Mouse (Mus musculus) hindbrain, embryonic 13.5 days (tissue): ENCODE measurements around the gene Vav1. TPM values are rescaled to one million over a fixed set of nuclear protein-coding genes. Genes with fewer than 3 reads are reported as not detected.
"Not testable (repeated sequence)": the region's sequence is repeated elsewhere in the genome, so short reads cannot be mapped to it uniquely, and the experiment has no call there.

Experiments
- ATAC-seq: fragments of 200-750 bp; cut with Nextera tagmentation; 2 replicates; pipeline ENCODE4 v1.8.0; 2017; ENCODE audit warnings: moderate TSS enrichment; ENCODE audit not compliant: low FRiP score
- H3K27ac ChIP-seq: fragments of 300-500 bp; sonication (generic); 2 replicates; pipeline ENCODE4 v1.5.1; 2015; ENCODE audit warnings: inconsistent platforms, mild to moderate bottlenecking, moderate library complexity
- H3K27me3 ChIP-seq: fragments of 300-500 bp; sonication (generic); 2 replicates; pipeline ENCODE4 v1.6.1; 2015; ENCODE audit warnings: mild to moderate bottlenecking, inconsistent platforms
- H3K36me3 ChIP-seq: fragments of 300-500 bp; sonication (generic); 2 replicates; pipeline ENCODE4 v1.6.1; 2015; ENCODE audit warnings: mild to moderate bottlenecking, inconsistent platforms
- H3K4me1 ChIP-seq: fragments of 300-500 bp; sonication (generic); replicated peaks from 2 replicates; pipeline ENCODE4 v1.6.1; 2015; ENCODE audit warnings: inconsistent platforms
- H3K4me2 ChIP-seq: fragments of 300-500 bp; sonication (generic); 2 replicates; pipeline ENCODE4 v1.6.1; 2015; ENCODE audit warnings: inconsistent platforms, mild to moderate bottlenecking, moderate library complexity
- H3K4me3 ChIP-seq: fragments of 300-500 bp; sonication (generic); 2 replicates; pipeline ENCODE4 v1.5.1; 2015; ENCODE audit warnings: mild to moderate bottlenecking, inconsistent platforms
- H3K9ac ChIP-seq: fragments of 300-500 bp; sonication (generic); 2 replicates; pipeline ENCODE4 v1.6.1; 2015; ENCODE audit warnings: mild to moderate bottlenecking, inconsistent platforms
- H3K9me3 ChIP-seq: fragments of 300-500 bp; sonication (generic); 2 replicates; pipeline ENCODE4 v1.6.1; 2016; ENCODE audit warnings: inconsistent platforms
- WGBS: fragments of 180-500 bp; shearing (Covaris S2); methylation state at CpG from one replicate; pipeline ENCODE4 v1.1.7; 2015; 5-methylcytosine and 5-hydroxymethylcytosine counted together
- polyA plus RNA-seq: library from polyadenylated mRNA; unstranded; fragments of >200 nt; fragmentation: Nextera tagmentation; extraction: Ambion mirVana; gene quantifications from 2 replicates; pipeline ENCODE4 v1.2.1, GENCODE M21; 2015

The Vav1 gene
- polyA plus RNA-seq, 1 experiment from 2014 or later, result 2.2 TPM

- Histone ChIP-seq H3K9ac (no peak overlapping the region), H3K4me3 (no peak overlapping the region), H3K9me3 (no peaks in the 10 kb centered on the region), H3K27ac (no peak overlapping the region), H3K4me1 (no peaks in the 10 kb centered on the region), H3K4me2 (peak overlapping the region; percentile 13; the same call in 1 of the 2 replicates), H3K27me3 (no peaks in the 10 kb centered on the region), H3K36me3 (no peaks in the 10 kb centered on the region)
- peak; percentile 31; the same call in 1 of the 2 replicates for ATAC-seq
- WGBS, result 80% methylated on average over 9 of the region's 9 CpGs
Observed at GRCm38 (mm10) chr17:57334001-57334760, 55.3 kb downstream of the Vav1 start.

- 8% methylated on average over 16 of the region's 16 CpGs for WGBS
- peak; percentile 59 for ATAC-seq
- no peaks in the 10 kb centered on the region for H3K9me3 ChIP-seq
- H3K36me3 ChIP-seq, result no peaks in the 10 kb centered on the region
- H3K27me3 ChIP-seq, result no peaks in the 10 kb centered on the region
- no peaks in the 10 kb centered on the region for H3K4me1 ChIP-seq
- H3K4me2 ChIP-seq, result peak overlapping the region; percentile 13; the same call in 1 of the 2 replicates
- H3K4me3 ChIP-seq, result no peak overlapping the region
- no peak overlapping the region for H3K9ac ChIP-seq
- H3K27ac ChIP-seq, result no peak overlapping the region
Observed at GRCm38 (mm10) chr17:57334761-57335150, 55.9 kb downstream of the Vav1 start.

- 74% methylated on average over 9 of the region's 9 CpGs for WGBS
- not testable (repeated sequence) for H3K36me3 ChIP-seq, H3K9me3 ChIP-seq, H3K27ac ChIP-seq, H3K9ac ChIP-seq, H3K4me2 ChIP-seq, H3K4me3 ChIP-seq, ATAC-seq, H3K4me1 ChIP-seq, H3K27me3 ChIP-seq
Observed at GRCm38 (mm10) chr17:57335194-57335593, 56.3 kb downstream of the Vav1 start.

- peak overlapping the region; percentile 46; the same call in 1 of the 2 replicates for H3K9ac ChIP-seq
- H3K27me3 ChIP-seq, result no peaks in the 10 kb centered on the region
- no peaks in the 10 kb centered on the region for H3K36me3 ChIP-seq
- H3K4me3 ChIP-seq, result no peak overlapping the region
- H3K4me1 ChIP-seq, result no peaks in the 10 kb centered on the region
- 11% methylated on average over 11 of the region's 11 CpGs for WGBS
- no peak overlapping the region for H3K4me2 ChIP-seq
- H3K9me3 ChIP-seq, result no peaks in the 10 kb centered on the region
- peak; percentile 87 for ATAC-seq
- H3K27ac ChIP-seq, result no peak overlapping the region
Observed at GRCm38 (mm10) chr17:57335673-57336303, 56.9 kb downstream of the Vav1 start.

- ATAC-seq, result no peak
- H3K9me3 ChIP-seq, result 0 out of 2 replicates have a peak, but pooled peaks cover under 1% of the 10 kb centered on the region
- H3K9ac ChIP-seq, result no peak overlapping the region
- H3K36me3 ChIP-seq, result no peaks in the 10 kb centered on the region
- H3K4me3 ChIP-seq, result no peak overlapping the region
- 84% methylated on average over 10 of the region's 10 CpGs for WGBS
- H3K27ac ChIP-seq, result no peak overlapping the region
- H3K4me2 ChIP-seq, result no peak overlapping the region
- no peaks in the 10 kb centered on the region for H3K27me3 ChIP-seq
- no peaks in the 10 kb centered on the region for H3K4me1 ChIP-seq
Observed at GRCm38 (mm10) chr17:57337996-57338395, 59.1 kb downstream of the Vav1 start.

- Histone ChIP-seq H3K9ac (no peak overlapping the region), H3K27me3 (no peaks in the 10 kb centered on the region), H3K4me1 (no peaks in the 10 kb centered on the region), H3K36me3 (no peaks in the 10 kb centered on the region), H3K4me3 (no peak overlapping the region), H3K4me2 (no peak overlapping the region), H3K27ac (no peak overlapping the region), H3K9me3 (0 out of 2 replicates have a peak, but pooled peaks cover 4% of the 10 kb centered on the region)
- no peak for ATAC-seq
- WGBS, result 86% methylated on average over 9 of the region's 9 CpGs
Observed at GRCm38 (mm10) chr17:57339298-57339697, 60.4 kb downstream of the Vav1 start.

- H3K9ac ChIP-seq, result no peak overlapping the region
- H3K36me3 ChIP-seq, result no peaks in the 10 kb centered on the region
- no peaks in the 10 kb centered on the region for H3K27me3 ChIP-seq
- H3K4me1 ChIP-seq, result no peaks in the 10 kb centered on the region
- H3K9me3 ChIP-seq, result 0 out of 2 replicates have a peak, but pooled peaks cover 4% of the 10 kb centered on the region
- no peak overlapping the region for H3K4me3 ChIP-seq
- H3K27ac ChIP-seq, result no peak overlapping the region
- no peak for ATAC-seq
- no peak overlapping the region for H3K4me2 ChIP-seq
- WGBS, result 85% methylated on average over 4 of the region's 4 CpGs
Observed at GRCm38 (mm10) chr17:57341568-57341967, 62.7 kb downstream of the Vav1 start.

GRCm38 (mm10) chr17:57344029-57344707, 65.3 kb downstream of the Vav1 start:
- Histone ChIP-seq H3K27me3 (no peaks in the 10 kb centered on the region), H3K9ac (no peak overlapping the region), H3K4me2 (no peak overlapping the region), H3K4me1 (no peaks in the 10 kb centered on the region), H3K27ac (no peak overlapping the region), H3K4me3 (no peak overlapping the region), H3K9me3 (0 out of 2 replicates have a peak, but pooled peaks cover 4% of the 10 kb centered on the region), H3K36me3 (no peaks in the 10 kb centered on the region)
- no peak for ATAC-seq
- WGBS, result 69% methylated on average over 2 of the region's 2 CpGs

GRCm38 (mm10) chr17:57347017-57347416, 68.1 kb downstream of the Vav1 start:
- no peak overlapping the region for H3K4me3 ChIP-seq
- no peak for ATAC-seq
- 81% methylated on average over 6 of the region's 6 CpGs for WGBS
- 0 out of 2 replicates have a peak, but pooled peaks cover 4% of the 10 kb centered on the region for H3K9me3 ChIP-seq
- H3K9ac ChIP-seq, result no peak overlapping the region
- H3K36me3 ChIP-seq, result no peaks in the 10 kb centered on the region
- H3K27ac ChIP-seq, result no peak overlapping the region
- no peaks in the 10 kb centered on the region for H3K27me3 ChIP-seq
- no peaks in the 10 kb centered on the region for H3K4me1 ChIP-seq
- no peak overlapping the region for H3K4me2 ChIP-seq

GRCm38 (mm10) chr17:57347781-57348180, 68.9 kb downstream of the Vav1 start:
- Histone ChIP-seq H3K27me3 (no peaks in the 10 kb centered on the region), H3K4me1 (no peaks in the 10 kb centered on the region), H3K36me3 (no peaks in the 10 kb centered on the region), H3K9ac (no peak overlapping the region), H3K4me2 (no peak overlapping the region), H3K27ac (no peak overlapping the region), H3K9me3 (0 out of 2 replicates have a peak, but pooled peaks cover 4% of the 10 kb centered on the region), H3K4me3 (no peak overlapping the region)
- WGBS, result 89% methylated on average over 2 of the region's 2 CpGs
- ATAC-seq, result no peak

- no peak for ATAC-seq
- no peaks in the 10 kb centered on the region for H3K4me1 ChIP-seq
- 73% methylated on average over 5 of the region's 5 CpGs for WGBS
Observed at GRCm38 (mm10) chr17:57349067-57349466, 70.2 kb downstream of the Vav1 start.

GRCm38 (mm10) chr17:57350212-57350611, 71.3 kb downstream of the Vav1 start:
- Histone ChIP-seq H3K27me3 (no peaks in the 10 kb centered on the region), H3K4me3 (no peak overlapping the region), H3K36me3 (no peaks in the 10 kb centered on the region), H3K27ac (no peak overlapping the region), H3K4me1 (no peaks in the 10 kb centered on the region), H3K4me2 (no peak overlapping the region), H3K9ac (no peak overlapping the region), H3K9me3 (no peaks in the 10 kb centered on the region)
- no peak for ATAC-seq
- WGBS, result 87% methylated on average over 5 of the region's 5 CpGs

More at GRCm38 (mm10) chr17:57349067-57349466, 70.2 kb downstream of the Vav1 start:
- H3K27ac ChIP-seq, result no peak overlapping the region
- H3K36me3 ChIP-seq, result no peaks in the 10 kb centered on the region
- H3K9ac ChIP-seq, result no peak overlapping the region
- H3K4me2 ChIP-seq, result no peak overlapping the region
- H3K27me3 ChIP-seq, result no peaks in the 10 kb centered on the region
- no peak overlapping the region for H3K4me3 ChIP-seq
- no peaks in the 10 kb centered on the region for H3K9me3 ChIP-seq
